8 mouse cellular contexts compared by ENCODE assay signal in genomic region chr2:116971666-116972613, GRCm38 (mm10).
DNase-seq lines count a peak whose midpoint lies in the region; ATAC-seq and TF ChIP-seq lines count a peak whose summit lies in the region.

No protein-coding gene starts in this region.

- H3K9me3 ChIP-seq in heart, embryonic 10.5 days: no peaks in the 10 kb centered on the region
- no peaks in the 10 kb centered on the region for H3K9me3 ChIP-seq in kidney, embryonic 15.5 days (replicated peaks)

- peak overlapping the region; percentile 48 for H3K4me2 ChIP-seq in kidney, embryonic 15.5 days

- no peak for TF ChIP-seq CTCF in kidney, adult 2 months (conservative IDR thresholded peaks at IDR 0.05; ENCODE audit: insufficient read depth, insufficient read length, low read depth, low read length)
- TF ChIP-seq CTCF in small intestine, adult 2 months (IDR thresholded peaks at IDR 0.05; ENCODE audit: extremely low read depth, insufficient read length, insufficient replicate concordance, low read depth, low read length): no peak
- no peak for TF ChIP-seq CTCF in cerebellum, adult 2 months (IDR thresholded peaks at IDR 0.05; ENCODE audit: borderline replicate concordance, insufficient read depth, low read depth, low read length)

- H3K36me3 ChIP-seq in kidney, adult 2 months (ENCODE audit: control insufficient read depth, insufficient read depth, low read length): no peaks in the 10 kb centered on the region
- H3K36me3 ChIP-seq in heart, embryonic 10.5 days: no peaks in the 10 kb centered on the region
- H3K36me3 ChIP-seq in kidney, embryonic 15.5 days: no peaks in the 10 kb centered on the region
- H3K36me3 ChIP-seq in small intestine, adult 2 months (ENCODE audit: control insufficient read depth, insufficient read depth, low read length): no peaks in the 10 kb centered on the region

- H3K27ac ChIP-seq in kidney, adult 2 months (ENCODE audit: insufficient read depth, low read depth, low read length): peak overlapping the region; percentile 96
- H3K27ac ChIP-seq in brown adipose tissue, adult 24 weeks (replicated peaks; ENCODE audit: low read depth, low read length): peak overlapping the region; percentile 93
- H3K27ac ChIP-seq in heart, embryonic 10.5 days: peak overlapping the region; percentile 70
- H3K27ac ChIP-seq in kidney, embryonic 15.5 days: peak overlapping the region; percentile 82
- peak overlapping the region; percentile 75 for H3K27ac ChIP-seq in small intestine, adult 2 months (ENCODE audit: insufficient read depth, low read depth, low read length)
- H3K27ac ChIP-seq in cerebellum, adult 2 months (ENCODE audit: insufficient read depth, low read length): no peak overlapping the region

- no peak overlapping the region for H3K9ac ChIP-seq in kidney, embryonic 15.5 days

- peak overlapping the region; percentile 19; the same call in 1 of the 2 replicates for H3K4me3 ChIP-seq in kidney, adult 2 months (ENCODE audit: insufficient read depth, low read depth, low read length)
- H3K4me3 ChIP-seq in brown adipose tissue, adult 24 weeks (ENCODE audit: insufficient read depth, low read depth, low read length): peak overlapping the region; percentile 29; the same call in 1 of the 2 replicates
- H3K4me3 ChIP-seq in heart, embryonic 10.5 days: peak overlapping the region; percentile 38
- peak overlapping the region; percentile 20 for H3K4me3 ChIP-seq in kidney, embryonic 15.5 days (replicated peaks)
- H3K4me3 ChIP-seq in small intestine, adult 2 months (ENCODE audit: low read depth, low read length): no peak overlapping the region
- H3K4me3 ChIP-seq in cerebellum, adult 2 months (replicated peaks; ENCODE audit: insufficient read depth, low read depth, low read length): no peak overlapping the region

- 31% methylated on average over 9 of the region's 9 CpGs for WGBS in kidney, adult 2 months
- WGBS in heart, embryonic 10.5 days: 24% methylated on average over 9 of the region's 9 CpGs
- 13% methylated on average over 9 of the region's 9 CpGs for WGBS in kidney, embryonic 15.5 days
- 20% methylated on average over 9 of the region's 9 CpGs for WGBS in small intestine, adult 2 months
- WGBS in cerebellum, adult 2 months: 64% methylated on average over 9 of the region's 9 CpGs

- ATAC-seq in kidney, embryonic 15.5 days (replicated peaks; ENCODE audit: low FRiP score): no peak

- H3K4me1 ChIP-seq in kidney, adult 2 months (ENCODE audit: control insufficient read depth, insufficient read depth, low read length): no peaks in the 10 kb centered on the region
- H3K4me1 ChIP-seq in brown adipose tissue, adult 24 weeks (ENCODE audit: control insufficient read depth, insufficient read depth, insufficient read length, low read length): peaks cover 9% of the 10 kb centered on the region
- peaks cover 45% of the 10 kb centered on the region for H3K4me1 ChIP-seq in heart, embryonic 10.5 days
- peaks cover 51% of the 10 kb centered on the region for H3K4me1 ChIP-seq in kidney, embryonic 15.5 days
- peaks cover 9% of the 10 kb centered on the region for H3K4me1 ChIP-seq in small intestine, adult 2 months (ENCODE audit: control insufficient read depth, insufficient read depth, insufficient read length, low read length)
- peaks cover 3% of the 10 kb centered on the region; the same call in 1 of the 2 replicates for H3K4me1 ChIP-seq in cerebellum, adult 2 months (ENCODE audit: control insufficient read depth, insufficient read depth, low read length)

- no peak for TF ChIP-seq POLR2A in kidney, adult 2 months (IDR thresholded peaks at IDR 0.05; ENCODE audit: low read depth, low read length)
- no peak for TF ChIP-seq POLR2A in small intestine, adult 2 months (IDR thresholded peaks at IDR 0.05; ENCODE audit: low read depth, low read length)
- TF ChIP-seq POLR2A in cerebellum, adult 2 months (IDR thresholded peaks at IDR 0.05; ENCODE audit: borderline replicate concordance, insufficient read depth, low read length): no peak

- no peaks in the 10 kb centered on the region for H3K27me3 ChIP-seq in kidney, adult 2 months (replicated peaks; ENCODE audit: control insufficient read depth, insufficient read depth, low read length)
- no peaks in the 10 kb centered on the region for H3K27me3 ChIP-seq in heart, embryonic 10.5 days (ENCODE audit: insufficient read depth, poor library complexity, severe bottlenecking)
- H3K27me3 ChIP-seq in kidney, embryonic 15.5 days: no peaks in the 10 kb centered on the region
- peaks cover 11% of the 10 kb centered on the region; the same call in 1 of the 2 replicates for H3K27me3 ChIP-seq in small intestine, adult 2 months (ENCODE audit: control insufficient read depth, insufficient read depth, low read length)
- no peaks in the 10 kb centered on the region for H3K27me3 ChIP-seq in cerebellum, adult 2 months (ENCODE audit: control insufficient read depth, insufficient read depth, low read length)

- DNase-seq in kidney, adult 2 months: peak; percentile 72
- DNase-seq in kidney, adult 8-10 months: no peak
- DNase-seq in heart, embryonic 10.5 days (ENCODE audit: low spot score): no peak
- peak; percentile 43 to 52 for DNase-seq in lung, postnatal 4 days
- no peak for DNase-seq in cerebellum, adult 2 months

Comparison
In these comparisons a context has a peak if more than half of its experiments do, and no peak if none do; other contexts are left out.
1. DNase-seq: peak in kidney, adult 2 months (single experiment) and lung, postnatal 4 days (2 of 2); none in kidney, adult 8-10 months (0 of 2), heart, embryonic 10.5 days (single experiment) and cerebellum, adult 2 months (0 of 2).
2. H3K4me3 ChIP-seq: peak in kidney, adult 2 months (single experiment), brown adipose tissue, adult 24 weeks (single experiment), heart, embryonic 10.5 days (single experiment) and kidney, embryonic 15.5 days (single experiment); none in small intestine, adult 2 months (single experiment) and cerebellum, adult 2 months (single experiment).